Mouse (Mus musculus): Measurements from ENCODE around the gene Hoxc10. TPM values are rescaled to one million over a fixed set of nuclear protein-coding genes. Genes with fewer than 3 reads are reported as not detected.

Hoxc10 gene
- polyA plus RNA-seq (2012; rRNA removed) = 0.13 and 15.9 TPM in 2 replicates

GRCm38 (mm10) chr15:102966776-102967311, at the start of gene Hoxc10:
Gene Hoxc10 (plus strand): TSS chr15:102966796.

GRCm38 (mm10) chr15:102921053-102922011, 45.3 kb upstream of the Hoxc10 start, which contains the start of gene Hoxc13:
Gene Hoxc13 (plus strand): TSS chr15:102921103.

GRCm38 (mm10) chr15:102936279-102936972, 30.2 kb upstream of the Hoxc10 start, which contains the start of gene Hoxc12:
Gene Hoxc12 (plus strand): TSS chr15:102936757.

GRCm38 (mm10) chr15:102954192-102955006, 12.2 kb upstream of the Hoxc10 start, which contains the start of gene Hoxc11:
Gene Hoxc11 (plus strand): TSS chr15:102954427.

GRCm38 (mm10) chr15:102967312-102967510, 615 bp downstream of the Hoxc10 start, which contains the start of gene Hoxc5:
Gene Hoxc5 (plus strand): TSS chr15:102967443.

GRCm38 (mm10) chr15:102976171-102976570, 9.6 kb downstream of the Hoxc10 start, which contains the start of gene Hoxc9:
Gene Hoxc9 (plus strand): TSS chr15:102976439.

GRCm38 (mm10) chr15:102990461-102991397, 24.1 kb downstream of the Hoxc10 start, which contains the start of gene Hoxc8:
Gene Hoxc8 (plus strand): TSS chr15:102990607.

GRCm38 (mm10) chr15:102997939-102998355, 31.4 kb downstream of the Hoxc10 start, which contains the start of gene Hoxc6:
Gene Hoxc6 (plus strand): TSS chr15:102998257.

GRCm38 (mm10) chr15:103018636-103019035, 52.0 kb downstream of the Hoxc10 start, which contains the start of gene Hoxc4:
Gene Hoxc4 (plus strand): TSS chr15:103018934.

Other genes with a start within 250 kb of the Hoxc10 start
- 35.8 and 56.1 TPM in 2 replicates for gene Calcoco1, start 244.6 kb upstream of the Hoxc10 start, polyA plus RNA-seq (2012; rRNA removed)
- 0.06 and 0.16 TPM in 2 replicates for gene Hoxc13, start 45.7 kb upstream of the Hoxc10 start, polyA plus RNA-seq (2012; rRNA removed)
- gene Hoxc12, start 30.0 kb upstream of the Hoxc10 start, polyA plus RNA-seq (2012; rRNA removed) = 0.45 TPM in 1 of 2 replicates, not detected in the other
- 2.9 TPM in 1 of 2 replicates, not detected in the other for gene Hoxc11, start 12.4 kb upstream of the Hoxc10 start, polyA plus RNA-seq (2012; rRNA removed)
- 1.2 and 17.6 TPM in 2 replicates for gene Hoxc5, start 647 bp downstream of the Hoxc10 start, polyA plus RNA-seq (2012; rRNA removed)
- gene Hoxc9, start 9.6 kb downstream of the Hoxc10 start, polyA plus RNA-seq (2012; rRNA removed) = 0.11 and 6.4 TPM in 2 replicates
- 0.50 and 15.2 TPM in 2 replicates for gene Hoxc8, start 23.8 kb downstream of the Hoxc10 start, polyA plus RNA-seq (2012; rRNA removed)
- gene Hoxc6, start 31.5 kb downstream of the Hoxc10 start, polyA plus RNA-seq (2012; rRNA removed) = 1.4 and 40.6 TPM in 2 replicates
- gene Hoxc4, start 52.1 kb downstream of the Hoxc10 start, polyA plus RNA-seq (2012; rRNA removed) = 0.94 and 24.0 TPM in 2 replicates
- 16.9 and 31.1 TPM in 2 replicates for gene Smug1, start 200.3 kb downstream of the Hoxc10 start, polyA plus RNA-seq (2012; rRNA removed)

Data from central nervous system, embryonic 11.5 days (tissue).